Mouse (Mus musculus) MEL (cell line): Measurements from ENCODE around the gene Snx29.

Source experiments
- CHD1 ChIP-seq: IDR thresholded peaks from 2 replicates; pipeline ENCODE4 v1.6.1; 2012; ENCODE audit warnings: low read depth, mild to moderate bottlenecking, inconsistent platforms, low read length, improper control_type of control experiment
- CHD2 ChIP-seq: IDR thresholded peaks from 2 replicates; pipeline ENCODE4 v1.6.1; 2011; ENCODE audit warnings: low read length, improper control_type of control experiment
- CTCF ChIP-seq, 3 experiments: IDR thresholded peaks in 2 of 3; conservative IDR thresholded peaks in 1 of 3; 2 replicates each; pipeline ENCODE4 v1.5.1; 2011 to 2012; ENCODE audit warnings: low read length in 3 of 3, low read depth in 2 of 3, mild to moderate bottlenecking in 2 of 3, improper control_type of control experiment in 1 of 3, inconsistent platforms in 1 of 3, mixed read lengths in 1 of 3, moderate library complexity in 1 of 3; ENCODE audit not compliant: control insufficient read depth in 1 of 3, insufficient read depth in 1 of 3, poor library complexity in 1 of 3, severe bottlenecking in 1 of 3
- E2F4 ChIP-seq: IDR thresholded peaks from 2 replicates; pipeline ENCODE4 v1.6.1; 2011; ENCODE audit warnings: low read depth, low read length, improper control_type of control experiment, borderline replicate concordance
- EP300 ChIP-seq, 2 experiments: IDR thresholded peaks; 2 replicates each; pipeline ENCODE4 v1.6.1; 2011; ENCODE audit warnings: improper control_type of control experiment in 2 of 2, low read length in 2 of 2, low read depth in 1 of 2, mild to moderate bottlenecking in 1 of 2
- GABPA ChIP-seq: IDR thresholded peaks from 2 replicates; pipeline ENCODE4 v1.6.1; 2012; ENCODE audit warnings: low read depth, mild to moderate bottlenecking, inconsistent platforms, low read length, improper control_type of control experiment, moderate library complexity
- MEF2A ChIP-seq: IDR thresholded peaks from 2 replicates; pipeline ENCODE4 v1.6.1; 2014; ENCODE audit warnings: low read depth, mild to moderate bottlenecking, inconsistent platforms, low read length, improper control_type of control experiment; ENCODE audit not compliant: poor library complexity, insufficient replicate concordance, severe bottlenecking; ENCODE audit errors: extremely low read depth
- POLR2A ChIP-seq, 2 experiments: IDR thresholded peaks; 2 replicates each; pipeline ENCODE4 v1.6.1; 2011 to 2012; ENCODE audit warnings: low read length in 2 of 2, mild to moderate bottlenecking in 2 of 2, control low read depth in 1 of 2, improper control_type of control experiment in 1 of 2, low read depth in 1 of 2, moderate library complexity in 1 of 2; ENCODE audit not compliant: control insufficient read depth in 1 of 2, insufficient read depth in 1 of 2, poor library complexity in 1 of 2
- POLR2AphosphoS5 ChIP-seq: IDR thresholded peaks from 2 replicates; pipeline ENCODE4 v1.6.1; 2012; ENCODE audit warnings: low read depth, borderline replicate concordance, mild to moderate bottlenecking, inconsistent platforms, low read length, moderate library complexity, mixed read lengths
- TBP ChIP-seq: IDR thresholded peaks from 2 replicates; pipeline ENCODE4 v1.8.0; 2011; ENCODE audit warnings: low read depth, low read length, improper control_type of control experiment
- USF1 ChIP-seq: IDR thresholded peaks from 2 replicates; pipeline ENCODE4 v1.6.1; 2014; ENCODE audit warnings: low read depth, mild to moderate bottlenecking, inconsistent platforms, low read length, improper control_type of control experiment, moderate library complexity

DNA sequence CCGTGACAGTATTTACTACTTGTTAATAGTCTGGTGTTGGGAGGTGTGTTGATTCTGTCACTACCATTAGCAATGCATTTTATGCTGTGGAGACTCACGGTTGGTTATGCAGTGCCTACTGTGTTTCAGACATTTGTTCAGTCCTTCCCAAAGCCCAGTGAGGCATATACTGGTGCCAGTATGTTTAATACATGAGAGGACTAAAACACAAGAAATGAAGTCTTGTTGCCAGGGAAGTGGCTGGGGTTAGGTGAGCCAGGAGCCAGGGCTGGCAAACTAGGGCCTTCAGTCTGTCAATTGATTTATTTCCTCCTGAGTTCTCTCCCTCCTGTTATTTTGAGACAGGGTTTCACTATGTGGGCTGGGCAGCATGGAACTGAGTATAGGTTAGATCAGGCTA, 154.3 kb downstream of the Snx29 start:
- TF ChIP-seq POLR2A (IDR thresholded peaks at IDR 0.05; ENCODE audit: control insufficient read depth in 1 of 2, insufficient read depth in 1 of 2, low read depth in 1 of 2, low read length in 2 of 2, poor library complexity in 1 of 2) (no peak), MEF2A (no peak), CTCF (IDR thresholded peaks at IDR 0.05 in 2 of 3, conservative IDR thresholded peaks at IDR 0.05 in 1 of 3; ENCODE audit: control insufficient read depth in 1 of 3, insufficient read depth in 1 of 3, low read depth in 2 of 3, low read length in 3 of 3, poor library complexity in 1 of 3, severe bottlenecking in 1 of 3) (no peak), EP300 (IDR thresholded peaks at IDR 0.05; ENCODE audit: low read depth in 1 of 2, low read length in 2 of 2) (no peak), USF1 (no peak), CHD1 (no peak), E2F4 (no peak), CHD2 (no peak), TBP (no peak), POLR2AphosphoS5 (no peak), GABPA (no peak)
